Mouse (Mus musculus) neural tube, embryonic 11.5 days (tissue): ENCODE results near the gene Tdgf1. TPM values are rescaled to one million over a fixed set of nuclear protein-coding genes. Genes with fewer than 3 reads are reported as not detected.

Experiments
- ATAC-seq: fragments of 200-750 bp; cut with Nextera tagmentation; 2 replicates; pipeline ENCODE4 v1.8.0; 2017; ENCODE audit warnings: moderate number of reproducible peaks, mild to moderate bottlenecking, moderate TSS enrichment, moderate library complexity; ENCODE audit not compliant: insufficient read depth, low FRiP score, low TSS enrichment
- DNase-seq: peaks from one replicate; pipeline ENCODE4 v3.0.0-alpha.2; 2015; ENCODE audit warnings: low spot score
- H3K27ac ChIP-seq: fragments of 300-500 bp; sonication (generic); 2 replicates; pipeline ENCODE4 v1.5.1; 2014; ENCODE audit warnings: low read depth, mild to moderate bottlenecking, low read length
- H3K27me3 ChIP-seq: fragments of 300-500 bp; sonication (generic); 2 replicates; pipeline ENCODE4 v1.6.1; 2014; ENCODE audit warnings: mild to moderate bottlenecking, low read length, mixed read lengths; ENCODE audit not compliant: control insufficient read depth, insufficient read depth
- H3K36me3 ChIP-seq: fragments of 300-500 bp; sonication (generic); 2 replicates; pipeline ENCODE4 v1.6.1; 2014; ENCODE audit warnings: mild to moderate bottlenecking, low read length, moderate library complexity, mixed read lengths; ENCODE audit not compliant: control insufficient read depth, insufficient read depth
- H3K4me1 ChIP-seq: fragments of 300-500 bp; sonication (generic); 2 replicates; pipeline ENCODE4 v1.6.1; 2014; ENCODE audit warnings: low read length, mixed read lengths; ENCODE audit not compliant: control insufficient read depth, insufficient read depth
- H3K4me2 ChIP-seq: fragments of 300-500 bp; sonication (generic); 2 replicates; pipeline ENCODE4 v1.6.1; 2014; ENCODE audit warnings: low read depth, mild to moderate bottlenecking, moderate library complexity
- H3K4me3 ChIP-seq: fragments of 300-500 bp; sonication (generic); 2 replicates; pipeline ENCODE4 v1.5.1; 2014; ENCODE audit warnings: low read depth, low read length
- H3K9ac ChIP-seq: fragments of 300-500 bp; sonication (generic); 2 replicates; pipeline ENCODE4 v1.6.1; 2014; ENCODE audit warnings: mild to moderate bottlenecking, low read length
- H3K9me3 ChIP-seq: fragments of 300-500 bp; sonication (generic); 2 replicates; pipeline ENCODE4 v1.6.1; 2016; ENCODE audit warnings: low read length; ENCODE audit not compliant: control insufficient read depth
- WGBS: fragments of 180-500 bp; shearing (Covaris S2); extraction: QIAGEN DNeasy Blood & Tissue Kit; methylation state at CpG from one replicate; pipeline ENCODE4 v1.1.7; 2014; 5-methylcytosine and 5-hydroxymethylcytosine counted together
- polyA plus RNA-seq: library from polyadenylated mRNA; unstranded; fragments of >200 nt; fragmentation: Nextera tagmentation; extraction: Ambion mirVana; gene quantifications from 2 replicates; pipeline ENCODE4 v1.2.1, GENCODE M21; 2014

Tdgf1 gene
- polyA plus RNA-seq, 1 experiment from 2014 or later = not detected

DNA sequence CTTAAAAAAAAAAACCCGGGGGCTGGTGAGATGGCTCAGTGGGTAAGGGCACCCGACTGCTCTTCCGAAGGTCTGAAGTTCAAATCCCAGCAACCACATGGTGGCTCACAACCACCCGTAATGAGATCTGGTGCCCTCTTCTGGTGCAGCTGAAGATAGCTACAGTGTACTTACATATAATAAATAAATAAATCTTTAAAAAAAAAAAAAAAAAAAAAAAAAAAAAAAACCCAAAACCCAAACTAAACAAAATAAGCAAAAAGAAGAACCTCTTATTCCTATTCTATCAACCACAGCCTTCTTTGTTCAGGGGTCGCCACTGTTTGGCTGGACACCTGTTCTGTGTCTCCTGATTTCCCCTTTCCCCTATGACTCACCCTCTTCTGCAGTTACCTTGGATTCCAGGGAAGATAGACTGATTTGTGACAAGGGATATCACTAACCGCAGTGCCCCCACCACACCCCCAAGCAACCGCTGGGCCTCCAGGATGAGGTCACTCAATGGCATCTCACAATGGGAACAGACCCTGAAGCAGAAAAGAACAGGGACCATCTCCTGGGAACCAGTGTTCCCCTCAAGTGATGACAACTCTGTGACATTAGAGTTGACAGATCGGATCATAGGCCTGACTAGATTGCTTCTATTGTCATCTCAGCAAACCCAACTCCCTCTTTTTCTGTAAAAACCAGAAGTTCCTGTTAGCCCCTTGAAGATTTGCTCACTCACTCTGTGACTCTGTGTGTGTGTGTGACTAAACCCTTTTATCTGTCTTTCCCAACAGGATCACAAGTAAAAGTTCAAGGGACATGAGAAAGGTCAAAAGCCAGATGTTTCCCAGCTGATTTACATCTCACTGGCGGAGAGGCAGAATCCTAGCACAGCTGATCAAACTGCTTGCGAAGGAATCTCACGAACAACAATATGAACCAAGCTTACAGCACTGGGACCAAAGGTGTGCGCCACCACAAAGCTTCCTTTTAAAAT is 8.2 kb downstream of the Tdgf1 start:
- H3K27ac ChIP-seq = no peak overlapping the region
- no peaks in the 10 kb centered on the region for H3K27me3 ChIP-seq
- no peaks in the 10 kb centered on the region for H3K9me3 ChIP-seq
- no peak overlapping the region for H3K4me3 ChIP-seq
- no peak overlapping the region for H3K9ac ChIP-seq
- DNase-seq (no peak), ATAC-seq (no peak)
- H3K36me3 ChIP-seq = no peaks in the 10 kb centered on the region
- no peaks in the 10 kb centered on the region for H3K4me1 ChIP-seq
- no peak overlapping the region for H3K4me2 ChIP-seq
- 66% methylated on average over 12 of the region's 12 CpGs for WGBS

DNA sequence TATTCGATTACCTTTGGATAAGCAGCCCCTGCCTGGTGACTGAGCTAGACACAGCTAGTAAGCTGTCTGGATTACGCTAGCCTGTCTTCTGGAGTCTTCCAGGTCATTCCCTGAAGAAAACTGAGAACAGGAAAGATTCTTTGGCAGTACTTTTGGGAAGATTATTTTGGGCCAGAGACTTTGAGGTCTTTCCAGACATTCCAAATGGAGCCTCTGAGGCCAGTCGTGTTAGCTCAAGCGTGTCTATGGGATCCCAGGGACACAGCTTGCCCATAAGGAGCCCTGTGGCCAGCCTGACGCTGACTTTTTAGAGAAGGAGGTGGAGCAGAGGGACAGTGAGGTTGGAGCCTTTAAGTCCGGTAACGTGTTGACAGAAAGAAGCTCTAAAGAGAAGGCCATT is 10.0 kb downstream of the Tdgf1 start:
- H3K9ac ChIP-seq = no peak overlapping the region
- no peak for DNase-seq

DNA sequence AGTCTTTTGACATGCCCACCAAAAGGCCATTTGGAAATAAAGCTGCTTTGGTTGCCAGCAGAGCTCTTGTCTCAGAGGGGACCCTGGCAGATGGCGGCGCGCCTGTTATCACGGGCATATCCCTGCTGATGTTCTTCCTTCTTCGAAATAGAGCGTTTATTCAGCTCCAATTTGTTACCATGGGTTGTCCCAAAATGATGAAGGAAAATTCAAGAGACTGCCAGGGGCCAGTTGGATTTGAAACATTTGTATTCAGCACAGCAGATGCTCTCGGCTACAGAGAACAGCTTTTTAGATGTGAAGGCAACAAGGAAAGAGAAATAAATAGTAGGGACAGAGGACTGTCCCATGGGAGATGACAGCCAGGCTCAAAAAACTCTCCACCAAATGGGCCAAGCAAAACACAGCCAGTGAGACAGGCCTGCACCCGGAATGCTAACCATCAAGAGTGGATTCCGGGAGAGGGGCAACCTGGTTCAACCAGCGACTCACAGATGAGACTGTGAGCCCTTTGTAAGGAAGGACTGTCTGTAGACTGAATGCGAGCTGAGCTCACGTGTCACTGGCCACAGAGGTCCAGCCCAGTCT is 12.0 kb downstream of the Tdgf1 start:
- H3K27me3 ChIP-seq = no peaks in the 10 kb centered on the region
- H3K27ac ChIP-seq = no peak overlapping the region
- H3K4me1 ChIP-seq = no peaks in the 10 kb centered on the region
- H3K36me3 ChIP-seq = no peaks in the 10 kb centered on the region
- no peak for DNase-seq
- no peak overlapping the region for H3K4me2 ChIP-seq
- H3K4me3 ChIP-seq = no peak overlapping the region
- 77% methylated on average over 12 of the region's 12 CpGs for WGBS
- no peaks in the 10 kb centered on the region for H3K9me3 ChIP-seq
- H3K9ac ChIP-seq = no peak overlapping the region
- no peak for ATAC-seq

More for the DNA sequence above, 10.0 kb downstream of the Tdgf1 start:
- Histone ChIP-seq H3K4me2 (no peak overlapping the region), H3K4me3 (no peak overlapping the region), H3K36me3 (no peaks in the 10 kb centered on the region), H3K27ac (no peak overlapping the region), H3K27me3 (no peaks in the 10 kb centered on the region), H3K9me3 (no peaks in the 10 kb centered on the region), H3K4me1 (no peaks in the 10 kb centered on the region)
- ATAC-seq = no peak
- WGBS = 85% methylated on average over 7 of the region's 7 CpGs

DNA sequence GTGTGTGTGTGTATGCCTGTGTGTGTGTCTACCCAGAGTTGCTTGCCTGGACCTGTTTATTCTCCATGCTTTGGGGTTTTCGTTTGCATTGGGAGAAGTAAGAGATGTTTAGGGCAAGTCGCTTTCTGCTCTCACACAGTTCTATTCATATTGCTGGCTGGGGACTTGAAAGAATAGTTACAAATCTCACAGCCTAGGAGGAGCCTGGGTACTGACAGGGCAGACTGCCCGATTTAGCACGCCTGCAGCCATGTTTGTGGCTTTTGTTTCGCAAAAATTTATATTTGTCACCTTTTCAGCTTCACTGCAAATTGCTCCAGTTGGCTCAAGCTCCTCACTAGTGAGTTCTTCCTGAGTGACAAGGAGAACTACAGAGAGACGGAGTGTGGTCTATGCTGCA is 14.4 kb downstream of the Tdgf1 start:
- H3K9ac ChIP-seq = no peak overlapping the region
- no peak overlapping the region for H3K4me3 ChIP-seq
- ATAC-seq (peak; percentile 20; the same call in 1 of the 2 replicates), DNase-seq (no peak)
- no peaks in the 10 kb centered on the region for H3K27me3 ChIP-seq
- H3K4me2 ChIP-seq = no peak overlapping the region
- no peaks in the 10 kb centered on the region for H3K9me3 ChIP-seq
- WGBS = 54% methylated on average over 6 of the region's 6 CpGs
- no peaks in the 10 kb centered on the region for H3K4me1 ChIP-seq
- H3K27ac ChIP-seq = no peak overlapping the region
- H3K36me3 ChIP-seq = no peaks in the 10 kb centered on the region

DNA sequence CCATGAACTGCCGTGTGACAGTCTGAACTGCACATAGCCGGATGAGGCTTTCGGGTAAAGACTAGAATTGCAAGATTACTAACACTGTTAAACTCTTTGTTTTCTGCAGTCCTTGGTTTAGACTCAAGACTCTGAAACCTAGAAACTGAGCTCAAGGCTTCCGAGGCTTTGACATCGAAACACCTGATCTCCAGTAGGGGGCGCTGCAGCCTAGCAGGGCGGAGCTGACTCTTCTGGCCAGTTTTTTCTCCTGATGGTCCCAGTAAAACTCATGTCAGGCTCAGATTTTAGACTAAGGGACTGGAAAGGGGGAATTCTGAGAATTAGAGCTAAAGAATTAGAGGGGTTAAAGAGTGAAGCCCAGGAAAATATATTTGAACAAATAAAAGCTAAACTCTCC is 23.2 kb downstream of the Tdgf1 start:
- H3K9me3 ChIP-seq = no peaks in the 10 kb centered on the region
- DNase-seq = peak; percentile 79
- H3K4me1 ChIP-seq = no peaks in the 10 kb centered on the region
- H3K4me3 ChIP-seq = no peak overlapping the region
- no peaks in the 10 kb centered on the region for H3K36me3 ChIP-seq
- WGBS = 17% methylated on average over 7 of the region's 7 CpGs
- no peak for ATAC-seq
- H3K27ac ChIP-seq = no peak overlapping the region
- H3K27me3 ChIP-seq = no peaks in the 10 kb centered on the region
- H3K9ac ChIP-seq = no peak overlapping the region
- no peak overlapping the region for H3K4me2 ChIP-seq

DNA sequence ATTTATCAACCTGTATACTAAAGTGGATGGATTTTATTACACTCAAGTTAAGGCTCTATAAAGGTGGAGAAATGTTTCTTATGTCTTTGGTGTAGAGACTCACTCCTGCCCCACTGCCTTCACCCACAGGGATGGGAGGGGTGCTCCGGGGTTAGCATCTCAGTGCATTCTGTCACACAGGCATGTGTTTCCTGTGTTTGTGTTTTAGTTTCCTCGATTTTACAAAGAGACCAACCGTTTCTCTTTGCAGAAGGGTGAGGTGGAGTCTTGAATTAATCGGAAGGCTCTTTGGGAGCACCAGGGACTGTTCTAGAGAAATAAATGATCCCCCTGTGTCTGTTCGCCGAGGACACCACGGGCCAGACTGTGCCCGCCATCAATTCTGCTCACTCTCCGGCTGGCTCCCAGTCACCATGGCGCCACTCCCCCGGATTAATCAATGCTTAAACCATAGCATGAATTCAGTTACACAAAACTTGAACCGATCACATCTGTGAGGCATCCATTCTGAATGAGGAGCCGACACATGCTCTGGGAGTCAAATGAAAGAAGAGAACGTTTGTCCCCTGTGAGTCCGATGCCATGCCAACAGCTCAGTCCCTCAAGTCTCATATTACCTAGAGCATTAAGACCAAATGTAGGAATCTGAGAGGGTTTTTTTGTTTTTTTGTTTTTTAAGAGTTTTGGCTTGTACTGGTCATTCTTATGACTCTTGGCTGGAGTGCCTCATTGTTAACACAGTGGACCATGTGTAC is 25.1 kb downstream of the Tdgf1 start:
- DNase-seq (no peak), ATAC-seq (no peak)
- no peaks in the 10 kb centered on the region for H3K4me1 ChIP-seq
- H3K4me3 ChIP-seq = no peak overlapping the region
- H3K36me3 ChIP-seq = no peaks in the 10 kb centered on the region
- H3K27me3 ChIP-seq = no peaks in the 10 kb centered on the region
- no peaks in the 10 kb centered on the region for H3K9me3 ChIP-seq
- no peak overlapping the region for H3K27ac ChIP-seq
- no peak overlapping the region for H3K9ac ChIP-seq
- 61% methylated on average over 15 of the region's 15 CpGs for WGBS
- H3K4me2 ChIP-seq = no peak overlapping the region

DNA sequence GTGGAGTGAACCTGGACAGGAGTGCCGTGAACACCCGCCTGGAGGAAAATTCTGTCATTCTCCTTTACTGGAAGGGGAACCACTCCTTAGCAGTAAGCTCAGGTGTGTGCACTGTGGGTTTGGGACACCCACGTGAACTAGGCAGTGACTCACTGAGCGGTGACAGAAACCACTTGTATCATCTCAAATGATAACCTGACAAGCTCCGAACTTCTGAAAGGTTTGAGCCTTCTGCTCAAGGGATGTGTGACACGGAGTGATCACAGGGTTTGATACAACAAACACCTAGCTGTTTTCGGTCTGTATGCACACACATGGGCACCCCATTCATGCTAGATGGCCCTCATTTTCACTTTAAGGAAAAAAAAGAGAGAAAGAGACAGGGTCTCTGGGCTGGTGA is 29.2 kb downstream of the Tdgf1 start, which contains the start of gene Fam240a:
TSS of gene Fam240a (minus strand) at position 76 of the 400 bp plus-strand sequence.
- Histone ChIP-seq H3K27ac (no peak within 1 kb of the TSS), H3K4me1 (no peaks in the 10 kb centered on the region), H3K27me3 (no peaks in the 10 kb centered on the region), H3K36me3 (no peaks in the 10 kb centered on the region), H3K4me2 (no peak within 1 kb of the TSS), H3K9ac (no peak within 1 kb of the TSS), H3K9me3 (no peaks in the 10 kb centered on the region), H3K4me3 (no peak within 1 kb of the TSS)
- WGBS = 91% methylated on average over 7 of the region's 7 CpGs
- ATAC-seq (no peak), DNase-seq (no peak)

DNA sequence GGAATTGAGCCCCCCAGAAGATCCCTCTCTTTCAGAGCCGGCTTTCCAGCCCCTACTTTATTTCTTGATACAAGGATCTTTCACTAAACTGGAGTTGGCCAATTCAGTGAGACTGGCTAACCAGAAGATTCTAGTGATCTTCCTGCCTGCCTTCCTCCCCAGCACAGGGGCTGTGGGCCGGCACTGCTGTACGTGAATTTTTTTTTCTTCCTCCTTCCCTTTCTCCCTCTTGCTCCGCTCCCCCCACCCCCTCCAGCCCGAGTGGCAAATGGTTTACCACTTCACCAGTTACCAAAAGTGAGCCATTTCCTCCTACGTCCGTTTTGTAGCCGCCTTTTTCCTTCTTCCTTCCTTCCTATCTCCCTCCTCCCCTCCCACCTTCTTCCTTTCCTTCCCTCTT is 30.5 kb downstream of the Tdgf1 start:
- WGBS = 68% methylated on average over 8 of the region's 8 CpGs
- H3K27ac ChIP-seq = no peak overlapping the region
- ATAC-seq (no peak), DNase-seq (no peak)
- no peaks in the 10 kb centered on the region for H3K27me3 ChIP-seq
- H3K9ac ChIP-seq = no peak overlapping the region
- H3K4me3 ChIP-seq = no peak overlapping the region
- H3K36me3 ChIP-seq = no peaks in the 10 kb centered on the region
- no peaks in the 10 kb centered on the region for H3K4me1 ChIP-seq
- no peak overlapping the region for H3K4me2 ChIP-seq
- H3K9me3 ChIP-seq = no peaks in the 10 kb centered on the region
